Mouse (Mus musculus): ENCODE data around the gene Vps35l.

Vps35l gene

GRCm38 (mm10) chr7:118783305-118784001, 43.4 kb downstream of the Vps35l start:
- no peak for DNase-seq

GRCm38 (mm10) chr7:118786091-118786490, 46.1 kb downstream of the Vps35l start:
- no peak for DNase-seq

- no peak for DNase-seq
Observed at GRCm38 (mm10) chr7:118787326-118787725, 47.3 kb downstream of the Vps35l start.

- no peak for DNase-seq
Observed at GRCm38 (mm10) chr7:118788481-118788880, 48.5 kb downstream of the Vps35l start.

- no peak for DNase-seq
Observed at GRCm38 (mm10) chr7:118790292-118790691, 50.3 kb downstream of the Vps35l start.

GRCm38 (mm10) chr7:118793899-118794298, 53.9 kb downstream of the Vps35l start:
- DNase-seq: no peak

- no peak for DNase-seq
Observed at GRCm38 (mm10) chr7:118795779-118796178, 55.8 kb downstream of the Vps35l start.

GRCm38 (mm10) chr7:118796838-118797237, 56.8 kb downstream of the Vps35l start:
- no peak for DNase-seq

- DNase-seq: no peak
Observed at GRCm38 (mm10) chr7:118797600-118797999, 57.6 kb downstream of the Vps35l start.

GRCm38 (mm10) chr7:118798105-118798570, 58.1 kb downstream of the Vps35l start:
- no peak for DNase-seq

GRCm38 (mm10) chr7:118800112-118800734, 60.2 kb downstream of the Vps35l start:
- no peak for DNase-seq

- peak; percentile 14 for DNase-seq
Observed at GRCm38 (mm10) chr7:118801791-118802190, 61.8 kb downstream of the Vps35l start.

GRCm38 (mm10) chr7:118803425-118803824, 63.4 kb downstream of the Vps35l start:
- DNase-seq: no peak

- DNase-seq: no peak
Observed at GRCm38 (mm10) chr7:118806631-118807411, 66.8 kb downstream of the Vps35l start.

- DNase-seq: peak; percentile 9
Observed at GRCm38 (mm10) chr7:118807899-118808298, 67.9 kb downstream of the Vps35l start.

GRCm38 (mm10) chr7:118811407-118812106, 71.5 kb downstream of the Vps35l start:
- no peak for DNase-seq

- DNase-seq: no peak
Observed at GRCm38 (mm10) chr7:118813592-118813991, 73.6 kb downstream of the Vps35l start.

- no peak for DNase-seq
Observed at GRCm38 (mm10) chr7:118816275-118816674, 76.2 kb downstream of the Vps35l start.

GRCm38 (mm10) chr7:118817741-118818140, 77.7 kb downstream of the Vps35l start:
- DNase-seq: no peak

- no peak for DNase-seq
Observed at GRCm38 (mm10) chr7:118819666-118820065, 79.6 kb downstream of the Vps35l start.

- peak; percentile 18 for DNase-seq
Observed at GRCm38 (mm10) chr7:118821356-118821755, 81.3 kb downstream of the Vps35l start.

GRCm38 (mm10) chr7:118821887-118822556, 82.0 kb downstream of the Vps35l start:
- DNase-seq: no peak
